Mouse (Mus musculus): Measurements from ENCODE around the gene Catsperg1.

The Catsperg1 gene

GRCm38 (mm10) chr7:29137429-29137828 is 76.4 kb downstream of the Catsperg1 start:
- in situ Hi-C loops (cut with MboI, MseI), result no loop called here

- in situ Hi-C loops (cut with MboI, MseI), result no loop called here
Observed at GRCm38 (mm10) chr7:29134693-29135386, 79.0 kb downstream of the Catsperg1 start, which contains the start of gene Rasgrp4. Gene Rasgrp4 (plus strand): TSS chr7:29134851.

GRCm38 (mm10) chr7:29134230-29134629 is 79.6 kb downstream of the Catsperg1 start:
- in situ Hi-C loops (cut with MboI, MseI), result no loop called here

All from T-helper 1 cell (primary cell).